Mouse (Mus musculus) embryonic facial prominence, embryonic 15.5 days (tissue): ENCODE results near the gene Gm28048. TPM values are rescaled to one million over a fixed set of nuclear protein-coding genes. Genes with fewer than 3 reads are reported as not detected.
A peak's percentile ranks its signal among the peaks of the same experiment; 100 is the strongest.

Experiments
- ATAC-seq: fragments of 200-750 bp; cut with Nextera tagmentation; 2 replicates; pipeline ENCODE4 v1.8.0; 2017; ENCODE audit warnings: low read depth, moderate TSS enrichment; ENCODE audit not compliant: insufficient number of reproducible peaks, low FRiP score, low TSS enrichment
- H3K27ac ChIP-seq: fragments of 300-500 bp; sonication (generic); replicated peaks from 2 replicates; pipeline ENCODE4 v1.5.1; 2015; ENCODE audit warnings: mild to moderate bottlenecking, inconsistent platforms
- H3K27me3 ChIP-seq: fragments of 300-500 bp; sonication (generic); 2 replicates; pipeline ENCODE4 v1.6.1; 2015; ENCODE audit warnings: inconsistent platforms
- H3K36me3 ChIP-seq: fragments of 300-500 bp; sonication (generic); 2 replicates; pipeline ENCODE4 v1.6.1; 2015; ENCODE audit warnings: mild to moderate bottlenecking, inconsistent platforms
- H3K4me1 ChIP-seq: fragments of 300-500 bp; sonication (generic); 2 replicates; pipeline ENCODE4 v1.6.1; 2015; ENCODE audit warnings: inconsistent platforms
- H3K4me2 ChIP-seq: fragments of 300-500 bp; sonication (generic); replicated peaks from 2 replicates; pipeline ENCODE4 v1.6.1; 2015; ENCODE audit warnings: mild to moderate bottlenecking, inconsistent platforms
- H3K4me3 ChIP-seq: fragments of 300-500 bp; sonication (generic); replicated peaks from 2 replicates; pipeline ENCODE4 v1.5.1; 2015; ENCODE audit warnings: mild to moderate bottlenecking, inconsistent platforms
- H3K9ac ChIP-seq: fragments of 300-500 bp; sonication (generic); 2 replicates; pipeline ENCODE4 v1.6.1; 2015; ENCODE audit warnings: inconsistent platforms
- H3K9me3 ChIP-seq: fragments of 300-500 bp; sonication (generic); replicated peaks from 2 replicates; pipeline ENCODE4 v1.6.1; 2016; ENCODE audit warnings: inconsistent platforms
- WGBS: fragments of 180-500 bp; shearing (Covaris S2); methylation state at CpG from one replicate; pipeline ENCODE4 v1.1.7; 2015; 5-methylcytosine and 5-hydroxymethylcytosine counted together
- polyA plus RNA-seq: library from polyadenylated mRNA; unstranded; fragments of >200 nt; fragmentation: Nextera tagmentation; extraction: Ambion mirVana; gene quantifications from 2 replicates; pipeline ENCODE4 v1.2.1, GENCODE M21; 2015

The Gm28048 gene
- polyA plus RNA-seq, 1 experiment from 2014 or later, result 11.5 TPM

DNA sequence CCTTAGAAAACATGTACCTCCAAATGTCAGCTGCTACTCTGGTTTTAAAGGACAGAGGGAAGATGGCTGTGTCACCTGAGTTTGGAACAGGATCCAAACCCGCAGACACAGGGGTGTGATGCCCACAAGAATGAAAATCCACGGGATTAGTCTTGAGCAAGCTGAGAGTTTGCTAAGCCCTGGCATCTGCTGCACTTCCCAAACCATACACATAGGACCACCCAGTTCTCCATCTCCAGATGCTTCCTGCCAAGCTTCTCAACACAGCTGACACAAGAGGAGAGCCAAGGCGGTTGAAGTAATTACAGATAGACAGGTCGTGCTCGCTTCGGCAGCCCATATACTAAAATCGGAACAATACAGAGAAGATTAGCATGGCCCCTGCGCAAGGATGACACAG, 113.3 kb downstream of the Gm28048 start:
- Histone ChIP-seq H3K27me3 (peaks cover 6% of the 10 kb centered on the region), H3K9ac (no peak overlapping the region), H3K4me2 (no peak overlapping the region), H3K36me3 (no peaks in the 10 kb centered on the region), H3K4me3 (no peak overlapping the region), H3K9me3 (no peaks in the 10 kb centered on the region), H3K4me1 (peaks cover 7% of the 10 kb centered on the region; the same call in 1 of the 2 replicates), H3K27ac (no peak overlapping the region)
- WGBS, result 74% methylated on average over 8 of the region's 8 CpGs
- ATAC-seq, result no peak

DNA sequence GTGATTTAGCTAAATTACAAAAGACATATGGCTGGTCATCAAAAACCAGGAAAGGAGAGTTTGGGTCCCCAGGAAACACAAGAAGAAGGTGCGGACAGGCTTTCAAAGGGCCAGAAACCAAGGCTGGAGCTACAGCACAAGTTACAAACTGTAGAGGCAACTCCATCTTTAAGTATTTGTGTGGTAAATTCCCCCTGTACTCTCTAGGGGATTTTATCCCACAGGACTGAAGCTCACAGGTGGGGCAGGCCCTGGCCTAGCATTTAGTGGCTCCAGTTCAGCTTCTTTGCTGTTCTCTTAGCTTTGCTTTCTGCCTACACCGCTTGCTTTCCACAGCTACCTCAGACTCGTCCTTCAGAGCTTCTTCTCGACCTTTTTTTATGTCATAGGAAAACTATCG, 114.2 kb downstream of the Gm28048 start:
- Histone ChIP-seq H3K4me1 (no peaks in the 10 kb centered on the region), H3K4me2 (no peak overlapping the region), H3K4me3 (no peak overlapping the region), H3K27me3 (peaks cover 10% of the 10 kb centered on the region), H3K9me3 (no peaks in the 10 kb centered on the region), H3K9ac (no peak overlapping the region), H3K27ac (no peak overlapping the region), H3K36me3 (no peaks in the 10 kb centered on the region)
- ATAC-seq, result no peak
- 85% methylated on average over 5 of the region's 5 CpGs for WGBS

DNA sequence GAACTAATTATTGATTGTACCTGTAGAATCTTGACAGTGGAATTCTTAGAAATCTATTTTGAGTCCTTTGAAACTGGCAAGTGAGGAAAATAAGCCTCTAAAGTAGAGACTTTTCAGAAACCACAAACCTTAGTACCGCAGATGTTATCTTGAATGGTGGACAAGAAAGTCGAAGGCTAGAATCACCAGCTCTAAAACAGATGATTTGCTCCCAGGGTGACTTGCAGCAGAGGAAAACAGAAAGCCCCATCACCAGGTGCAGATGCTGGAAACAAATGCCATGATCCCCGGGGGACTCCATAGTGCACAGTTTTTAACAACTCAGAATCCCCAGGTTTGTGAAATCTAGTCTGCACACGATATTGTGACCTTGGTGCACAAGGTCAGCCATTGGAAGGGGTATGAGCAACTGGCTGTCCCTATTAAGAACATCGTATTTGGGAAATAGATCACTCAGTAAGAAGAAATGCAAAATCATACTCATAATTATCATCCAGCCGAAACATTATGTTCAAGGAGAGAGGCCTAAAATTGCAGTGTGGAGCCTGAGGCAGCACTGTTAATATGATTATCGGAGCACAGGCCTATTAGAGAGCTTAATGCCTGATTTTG, 116.1 kb downstream of the Gm28048 start:
- peaks cover 1% of the 10 kb centered on the region for H3K4me1 ChIP-seq
- no peak overlapping the region for H3K4me2 ChIP-seq
- H3K9ac ChIP-seq, result no peak overlapping the region
- no peaks in the 10 kb centered on the region for H3K36me3 ChIP-seq
- no peak for ATAC-seq
- H3K27me3 ChIP-seq, result peaks cover 10% of the 10 kb centered on the region
- no peak overlapping the region for H3K4me3 ChIP-seq
- 70% methylated on average over 7 of the region's 7 CpGs for WGBS
- H3K27ac ChIP-seq, result no peak overlapping the region
- no peaks in the 10 kb centered on the region for H3K9me3 ChIP-seq

DNA sequence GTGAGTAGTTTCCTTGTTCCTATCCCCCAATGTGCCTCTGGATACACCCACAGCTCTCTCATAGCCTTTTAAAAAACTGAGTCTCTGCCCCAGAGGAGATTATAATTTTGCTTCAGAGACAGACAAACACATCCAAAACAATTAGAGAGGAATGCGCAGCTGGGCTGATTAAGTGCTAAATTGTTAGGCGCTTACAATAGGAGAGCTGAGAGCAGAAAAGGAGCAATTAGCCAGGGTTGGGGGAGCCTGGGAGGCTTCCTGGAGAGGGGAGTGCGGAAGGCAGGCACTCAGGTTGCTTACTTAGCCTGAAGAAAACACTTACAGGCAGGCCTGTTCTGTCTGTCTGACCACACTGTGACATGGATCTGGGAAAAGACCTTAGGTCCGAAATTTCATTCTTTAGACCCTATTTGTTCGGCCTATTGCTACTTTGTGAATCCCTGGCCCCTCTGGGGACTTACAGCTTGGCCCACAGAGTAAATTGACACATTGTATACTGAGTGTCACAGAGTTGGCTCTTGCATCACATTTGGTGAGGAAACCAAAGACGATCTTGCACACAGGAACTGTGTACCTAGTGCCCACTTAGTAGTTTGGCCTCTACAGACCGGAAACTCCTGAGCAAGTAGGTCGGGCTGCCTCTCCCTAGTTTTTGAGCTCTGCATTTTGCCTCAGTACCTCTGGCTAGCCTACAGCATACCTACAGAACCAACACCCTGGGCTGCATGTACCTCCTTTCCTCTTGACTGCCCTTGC, 117.4 kb downstream of the Gm28048 start:
- no peak for ATAC-seq
- H3K27me3 ChIP-seq, result peaks cover 10% of the 10 kb centered on the region
- H3K9me3 ChIP-seq, result no peaks in the 10 kb centered on the region
- H3K4me2 ChIP-seq, result no peak overlapping the region
- no peak overlapping the region for H3K9ac ChIP-seq
- WGBS, result 52% methylated on average over 8 of the region's 8 CpGs
- no peak overlapping the region for H3K4me3 ChIP-seq
- H3K36me3 ChIP-seq, result no peaks in the 10 kb centered on the region
- H3K27ac ChIP-seq, result no peak overlapping the region
- peaks cover 12% of the 10 kb centered on the region for H3K4me1 ChIP-seq

DNA sequence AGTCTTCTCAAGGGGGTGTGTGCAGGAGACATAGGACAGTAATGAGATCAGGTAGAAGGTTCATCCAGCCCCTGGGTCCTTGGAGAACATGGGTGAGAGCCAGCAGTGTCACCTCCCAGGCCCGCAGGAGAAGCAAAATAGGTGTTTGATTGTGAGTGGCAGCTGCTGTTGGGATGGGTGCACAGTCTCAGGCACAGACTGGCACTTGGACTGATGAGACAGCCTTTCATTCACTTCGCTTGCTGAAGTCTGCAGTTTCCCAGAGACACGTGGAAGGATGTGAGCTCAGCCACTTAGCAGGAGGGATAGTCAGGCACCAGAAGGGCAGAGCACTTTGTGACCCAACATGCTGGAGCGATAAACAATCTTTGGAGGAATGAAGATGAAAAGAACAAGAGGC, 118.3 kb downstream of the Gm28048 start:
- Histone ChIP-seq H3K9ac (no peak overlapping the region), H3K4me1 (peaks cover 18% of the 10 kb centered on the region), H3K36me3 (no peaks in the 10 kb centered on the region), H3K27ac (no peak overlapping the region), H3K4me3 (no peak overlapping the region), H3K4me2 (no peak overlapping the region), H3K9me3 (no peaks in the 10 kb centered on the region), H3K27me3 (peaks cover 16% of the 10 kb centered on the region)
- no peak for ATAC-seq
- 55% methylated on average over 4 of the region's 4 CpGs for WGBS

DNA sequence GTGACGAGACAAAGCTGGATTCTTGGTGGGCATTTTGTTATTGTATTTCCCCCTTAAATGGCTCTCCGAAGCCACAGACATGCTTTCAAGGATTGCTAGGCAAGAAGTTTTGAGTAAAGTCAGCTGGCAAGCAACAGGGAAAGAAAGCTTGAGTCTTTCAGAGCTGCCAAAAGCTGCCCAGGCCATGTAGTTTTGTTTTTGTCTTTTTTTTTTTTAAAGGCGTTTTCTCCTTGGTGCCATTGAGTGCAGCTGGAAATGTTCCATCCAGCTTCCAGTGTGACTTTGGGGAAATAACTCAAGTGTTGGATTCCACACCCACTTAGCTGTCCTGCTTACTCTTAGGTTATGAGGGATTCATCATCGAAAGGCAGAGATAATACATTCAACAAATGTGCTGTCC, 120.6 kb downstream of the Gm28048 start:
- H3K9me3 ChIP-seq, result no peaks in the 10 kb centered on the region
- 0 out of 2 replicates have a peak overlapping the region, but pooled peaks have one; percentile 95 for H3K4me2 ChIP-seq
- ATAC-seq, result no peak
- WGBS, result 44% methylated on average over 4 of the region's 4 CpGs
- H3K36me3 ChIP-seq, result no peaks in the 10 kb centered on the region
- no peak overlapping the region for H3K9ac ChIP-seq
- H3K4me1 ChIP-seq, result peaks cover 28% of the 10 kb centered on the region
- no peak overlapping the region for H3K4me3 ChIP-seq
- H3K27ac ChIP-seq, result no peak overlapping the region
- peaks cover 33% of the 10 kb centered on the region for H3K27me3 ChIP-seq

DNA sequence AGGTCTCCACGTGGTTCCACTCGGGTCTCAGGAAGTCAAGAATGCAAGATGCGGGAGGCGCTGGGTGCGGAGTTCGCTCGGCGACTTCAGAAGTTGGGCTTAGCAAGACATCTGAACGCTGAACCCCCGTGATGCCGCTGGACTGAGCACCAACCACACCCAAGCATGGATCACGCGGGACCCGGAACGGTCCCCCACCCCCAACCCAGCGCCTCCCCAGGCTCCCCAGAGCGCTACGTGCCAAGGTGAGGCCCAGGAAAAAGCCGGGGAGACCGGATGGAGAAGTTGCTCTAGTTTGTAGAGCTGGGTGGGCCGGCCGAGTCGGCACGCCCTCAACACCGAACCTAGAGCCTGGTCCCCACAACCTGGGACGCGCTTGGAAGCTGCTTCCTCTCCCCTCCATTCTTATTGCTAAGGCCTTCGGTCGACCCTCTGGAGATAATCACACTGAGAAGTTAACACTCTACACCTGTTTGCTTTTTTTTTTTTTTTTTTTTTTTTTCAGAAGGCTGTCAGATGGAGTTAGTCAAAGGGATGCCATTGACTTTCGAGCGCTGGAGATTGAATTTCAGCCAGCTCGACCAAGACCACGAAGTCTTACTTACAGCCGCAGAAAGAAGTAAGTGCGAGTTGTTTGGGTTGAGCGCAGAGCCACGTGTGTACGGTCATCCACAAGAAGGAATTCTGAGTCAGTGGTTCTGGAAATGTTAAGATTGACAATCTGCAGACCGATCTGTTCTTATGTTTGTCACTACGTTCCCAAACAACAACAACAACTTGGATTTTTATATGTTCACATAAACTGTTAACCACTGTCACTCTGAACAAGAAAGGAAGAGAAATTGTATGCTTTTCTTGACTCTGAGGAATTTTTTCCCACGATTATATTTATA, 121.3 kb downstream of the Gm28048 start, which contains the start of gene B3gnt2:
B3gnt2 (minus strand) TSS at position 627 of the 893 bp plus-strand sequence.
- Histone ChIP-seq H3K4me2 (peak within 1 kb of the TSS; percentile 95), H3K9me3 (no peaks in the 10 kb centered on the region), H3K36me3 (no peaks in the 10 kb centered on the region), H3K9ac (peak within 1 kb of the TSS; percentile 45; the same call in 1 of the 2 replicates), H3K4me3 (peak within 1 kb of the TSS; percentile 76), H3K27ac (peak within 1 kb of the TSS; percentile 88), H3K4me1 (peaks cover 28% of the 10 kb centered on the region), H3K27me3 (peaks cover 33% of the 10 kb centered on the region)
- ATAC-seq, result 0 out of 2 replicates have a peak, but pooled peaks have one; percentile 22
- 2% methylated on average over 41 of the region's 41 CpGs for WGBS

DNA sequence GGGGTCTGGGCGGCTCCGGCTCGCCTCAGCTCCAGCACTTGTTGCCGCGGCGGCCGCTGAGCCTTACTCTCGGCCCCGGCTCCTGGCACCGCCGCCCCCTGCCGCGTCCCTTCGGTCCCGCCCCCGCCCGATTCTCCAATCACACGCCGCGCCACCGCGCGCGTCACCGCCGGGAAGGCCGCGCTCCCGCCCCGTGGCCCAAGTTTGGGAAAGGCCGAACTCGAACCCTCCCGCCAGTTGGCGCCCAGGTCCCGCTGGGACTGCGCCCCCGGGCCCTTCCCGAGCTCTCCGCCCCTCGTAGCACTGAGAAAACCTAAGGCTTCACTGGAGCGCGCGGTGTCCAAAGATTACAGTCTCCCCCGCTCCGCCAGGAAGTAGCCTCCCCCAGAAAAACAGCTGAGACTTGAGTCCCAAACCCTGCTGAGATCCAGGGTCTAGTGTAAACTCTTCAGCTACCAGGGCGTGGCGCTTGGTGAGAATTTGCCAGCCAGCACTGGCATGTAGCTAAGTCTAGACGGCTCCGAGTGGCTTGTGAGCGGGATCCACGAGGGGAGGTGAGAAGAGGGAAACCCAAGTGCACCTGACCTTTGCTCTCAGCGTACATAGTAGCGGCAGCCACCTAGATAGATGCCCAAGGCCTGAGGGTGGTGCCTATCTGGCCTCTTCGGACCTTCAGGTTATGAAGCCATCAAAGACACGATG, 122.1 kb downstream of the Gm28048 start:
- peaks cover 33% of the 10 kb centered on the region for H3K27me3 ChIP-seq

DNA sequence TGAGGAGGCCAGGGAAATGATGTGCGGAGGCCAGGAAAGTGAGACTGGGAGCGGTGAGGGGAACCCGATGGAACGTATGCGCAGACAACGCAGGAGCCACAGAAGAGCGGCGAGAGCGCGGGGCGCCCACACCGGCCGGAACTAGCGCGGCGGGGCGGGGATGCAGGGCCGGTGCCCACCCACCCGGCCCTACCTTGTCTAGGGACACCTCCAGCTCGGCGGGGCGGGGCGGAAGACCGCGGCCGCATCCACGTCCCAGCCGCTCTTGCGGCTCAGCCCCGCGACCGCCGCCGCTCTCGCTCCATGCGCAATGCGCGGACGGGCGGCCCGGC, 122.6 kb downstream of the Gm28048 start:
- H3K4me3 ChIP-seq, result peak overlapping the region; percentile 76
- H3K27me3 ChIP-seq, result peaks cover 28% of the 10 kb centered on the region
- peak overlapping the region; percentile 95 for H3K4me2 ChIP-seq
- no peaks in the 10 kb centered on the region for H3K36me3 ChIP-seq
- WGBS, result under 1% methylated on average over 36 of the region's 41 CpGs
- peak overlapping the region; percentile 55 for H3K9ac ChIP-seq
- H3K27ac ChIP-seq, result peak overlapping the region; percentile 66
- peaks cover 28% of the 10 kb centered on the region for H3K4me1 ChIP-seq
- ATAC-seq, result peak; percentile 68; the same call in 1 of the 2 replicates
- H3K9me3 ChIP-seq, result no peaks in the 10 kb centered on the region

More for the DNA sequence above, 122.1 kb downstream of the Gm28048 start:
- peaks cover 28% of the 10 kb centered on the region for H3K4me1 ChIP-seq
- peak overlapping the region; percentile 55 for H3K9ac ChIP-seq
- under 1% methylated on average over 48 of the region's 55 CpGs for WGBS
- H3K4me3 ChIP-seq, result peak overlapping the region; percentile 76
- peak overlapping the region; percentile 95 for H3K4me2 ChIP-seq
- no peaks in the 10 kb centered on the region for H3K9me3 ChIP-seq
- ATAC-seq, result peak; percentile 92
- no peaks in the 10 kb centered on the region for H3K36me3 ChIP-seq
- peak overlapping the region; percentile 88 for H3K27ac ChIP-seq

DNA sequence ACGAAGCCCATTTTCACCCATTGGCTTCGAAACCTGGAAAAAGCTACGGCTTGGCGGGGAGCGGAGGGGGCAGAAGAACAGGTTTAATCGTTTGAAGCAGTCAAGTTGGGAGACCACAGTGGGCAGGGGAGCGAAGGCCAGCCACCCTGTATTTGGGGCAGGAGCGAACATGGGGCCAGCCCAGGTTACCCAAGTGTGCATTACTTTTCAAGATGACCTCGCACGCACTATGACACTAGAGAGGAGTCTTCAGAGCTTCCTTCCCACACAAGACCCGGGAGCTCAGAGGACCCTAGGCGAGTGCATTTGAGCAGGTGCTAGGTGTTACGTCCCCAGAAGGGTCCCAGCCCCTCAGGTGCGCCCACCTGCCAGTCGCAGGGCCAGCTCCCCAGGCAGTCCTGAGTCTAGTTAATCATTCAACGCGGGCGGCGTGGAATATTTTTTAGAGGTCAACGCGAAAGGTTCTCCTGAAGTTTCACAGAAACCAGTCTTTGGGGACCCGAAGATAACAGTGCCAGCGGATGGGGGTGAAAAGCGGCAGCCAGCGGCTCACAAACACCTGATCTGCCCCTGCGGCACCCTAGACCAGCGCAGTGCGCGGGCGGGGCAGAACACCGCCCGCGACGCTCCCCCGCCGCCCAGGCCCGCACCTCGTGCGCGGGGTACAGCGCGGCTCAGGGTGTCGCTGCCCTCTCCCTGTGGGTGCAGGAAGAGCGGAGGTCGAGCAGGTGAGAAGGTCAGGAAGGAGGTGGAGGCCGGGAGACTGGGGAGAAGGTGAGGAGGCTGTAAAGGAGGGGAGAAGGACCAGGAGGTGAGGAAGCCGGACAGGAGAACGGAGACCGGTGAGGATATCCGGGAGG, 123.2 kb downstream of the Gm28048 start:
- H3K9ac ChIP-seq, result peak overlapping the region; percentile 55
- no peaks in the 10 kb centered on the region for H3K36me3 ChIP-seq
- H3K27ac ChIP-seq, result peak overlapping the region; percentile 66
- WGBS, result 1% methylated on average over 50 of the region's 50 CpGs
- no peaks in the 10 kb centered on the region for H3K9me3 ChIP-seq
- no peak for ATAC-seq
- peaks cover 28% of the 10 kb centered on the region for H3K4me1 ChIP-seq
- peaks cover 28% of the 10 kb centered on the region for H3K27me3 ChIP-seq
- peak overlapping the region; percentile 76 for H3K4me3 ChIP-seq
- peak overlapping the region; percentile 95 for H3K4me2 ChIP-seq
